Mouse (Mus musculus) ES-E14 (cell line): ENCODE measurements around the gene Smarca2. TPM values are rescaled to one million over a fixed set of nuclear protein-coding genes. Genes with fewer than 3 reads are reported as not detected.

Experiments
- DNase-seq: peaks from one replicate; pipeline ENCODE4 v3.0.0-alpha.2; 2013; ENCODE audit warnings: low read depth, low spot score
- H3K27ac ChIP-seq: 2 replicates; pipeline ENCODE4 v1.5.1; 2012; ENCODE audit warnings: low read depth, mild to moderate bottlenecking, low read length, moderate library complexity, mixed read lengths; ENCODE audit not compliant: poor library complexity, insufficient read depth, severe bottlenecking
- H3K36me3 ChIP-seq: 2 replicates; pipeline ENCODE4 v1.6.1; 2012; ENCODE audit warnings: mild to moderate bottlenecking, low read length, moderate library complexity, mixed read lengths; ENCODE audit not compliant: control insufficient read depth, poor library complexity, insufficient read depth, severe bottlenecking
- H3K4me1 ChIP-seq, 2 experiments: fragments of 150-350 bp in 1 of 2; sonication (generic) in 1 of 2; 2 replicates each; pipeline ENCODE4 v1.6.1; 2012; ENCODE audit warnings: low read length in 2 of 2, mild to moderate bottlenecking in 1 of 2, mixed read lengths in 1 of 2; ENCODE audit not compliant: control insufficient read depth in 2 of 2, insufficient read depth in 2 of 2, poor library complexity in 1 of 2
- H3K4me3 ChIP-seq, 2 experiments: fragments of 150-350 bp in 1 of 2; sonication (generic) in 1 of 2; 2 replicates each; pipeline ENCODE4 v1.5.1; 2012; ENCODE audit warnings: low read length in 2 of 2, low read depth in 1 of 2, mild to moderate bottlenecking in 1 of 2, mixed read lengths in 1 of 2; ENCODE audit not compliant: insufficient read depth in 1 of 2, poor library complexity in 1 of 2, severe bottlenecking in 1 of 2
- H3K9ac ChIP-seq: 2 replicates; pipeline ENCODE4 v1.6.1; 2012; ENCODE audit warnings: low read depth, mild to moderate bottlenecking, low read length, mixed read lengths; ENCODE audit not compliant: poor library complexity, insufficient read depth, severe bottlenecking
- H3K9me3 ChIP-seq: fragments of 150-350 bp; sonication (generic); 2 replicates; pipeline ENCODE4 v1.6.1; 2012; ENCODE audit warnings: low read depth, mild to moderate bottlenecking, low read length; ENCODE audit not compliant: control insufficient read depth, insufficient read depth
- CHD2 ChIP-seq: IDR thresholded peaks from 2 replicates; pipeline ENCODE4 v1.6.1; 2014; ENCODE audit warnings: mild to moderate bottlenecking, low read depth, low read length, inconsistent platforms
- HCFC1 ChIP-seq: IDR thresholded peaks from 2 replicates; pipeline ENCODE4 v1.6.1; 2012; ENCODE audit warnings: low read length, inconsistent platforms, borderline replicate concordance; ENCODE audit not compliant: insufficient read depth
- MAFK ChIP-seq: IDR thresholded peaks from 2 replicates; pipeline ENCODE4 v1.6.1; 2014; ENCODE audit warnings: mild to moderate bottlenecking, low read depth, low read length, inconsistent platforms; ENCODE audit not compliant: insufficient read depth
- ZC3H11A ChIP-seq: IDR thresholded peaks from 2 replicates; pipeline ENCODE4 v1.6.1; 2012; ENCODE audit warnings: low read depth, mild to moderate bottlenecking, inconsistent platforms, low read length, borderline replicate concordance
- ZNF384 ChIP-seq: IDR thresholded peaks from 2 replicates; pipeline ENCODE4 v1.6.1; 2012; ENCODE audit warnings: low read depth, low read length, inconsistent platforms
- in situ Hi-C, 2 experiments: fragments of 600-800 bp; cut with MboI; formaldehyde crosslinking; loops; one replicate each; pipeline ENCODE4 v1.15.1; 2025; ENCODE audit warnings: low sequenced_read_pairs in 2 of 2, inconsistent platforms in 1 of 2; ENCODE audit not compliant: unreplicated experiment in 2 of 2
- total RNA-seq: library from RNA; depleted of rRNA; stranded (reverse); fragments of 300-350 nt; gene quantifications from 2 replicates; pipeline ENCODE4 v1.2.3, GENCODE M21; 2012

Gene Smarca2
- total RNA-seq, 1 experiment = 3.7 TPM

DNA sequence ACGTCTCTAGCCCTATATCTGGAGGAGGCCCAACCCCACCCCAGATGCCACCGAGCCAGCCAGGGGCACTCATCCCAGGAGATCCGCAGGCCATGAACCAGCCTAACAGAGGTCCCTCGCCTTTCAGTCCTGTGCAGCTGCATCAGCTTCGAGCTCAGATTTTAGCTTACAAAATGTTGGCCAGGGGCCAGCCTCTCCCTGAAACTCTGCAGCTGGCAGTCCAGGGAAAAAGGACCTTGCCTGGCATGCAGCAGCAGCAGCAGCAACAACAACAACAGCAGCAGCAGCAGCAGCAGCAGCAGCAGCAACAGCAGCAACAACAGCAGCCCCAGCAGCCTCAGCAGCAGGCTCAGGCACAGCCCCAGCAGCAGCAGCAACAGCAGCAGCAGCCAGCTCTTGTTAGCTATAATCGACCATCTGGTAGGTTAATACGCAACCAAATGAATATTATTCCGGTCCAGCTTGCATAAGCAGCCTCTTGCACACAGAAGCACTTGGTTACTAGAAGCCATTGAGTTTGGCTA is 25.9 kb downstream of the Smarca2 start:
- H3K36me3 ChIP-seq = no peaks in the 10 kb centered on the region
- no peak for DNase-seq
- H3K27ac ChIP-seq = no peak overlapping the region
- in situ Hi-C loops = no loop called here
- H3K9me3 ChIP-seq = no peaks in the 10 kb centered on the region
- no peak overlapping the region for H3K9ac ChIP-seq
- TF ChIP-seq HCFC1 (no peak), ZNF384 (no peak), MAFK (no peak), ZC3H11A (no peak), CHD2 (no peak)
- H3K4me1 ChIP-seq = no peaks in the 10 kb centered on the region; a peak in 1 of 4 replicates
- H3K4me3 ChIP-seq = no peak overlapping the region

DNA sequence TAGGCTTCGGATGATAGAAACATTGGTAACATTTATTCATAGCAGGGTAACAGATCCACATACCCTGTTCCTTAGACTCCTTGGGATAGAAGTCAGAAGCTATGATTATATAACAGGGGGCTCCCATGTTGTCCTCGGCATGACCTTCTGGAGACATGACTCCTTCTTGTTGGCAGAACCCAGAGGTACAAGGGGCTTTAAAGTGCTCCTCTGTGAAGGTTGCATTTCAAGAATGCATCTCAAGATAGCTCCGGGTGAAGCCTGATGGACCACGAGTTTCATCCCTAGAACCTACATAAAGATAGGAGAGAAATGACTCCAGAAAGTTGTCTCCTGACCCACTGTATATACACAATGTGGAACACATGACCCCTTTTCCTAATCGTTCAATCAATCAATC is 27.4 kb downstream of the Smarca2 start:
- Histone ChIP-seq H3K36me3 (no peaks in the 10 kb centered on the region), H3K4me1 (no peaks in the 10 kb centered on the region; a peak in 1 of 4 replicates), H3K9me3 (no peaks in the 10 kb centered on the region), H3K4me3 (no peak overlapping the region), H3K27ac (no peak overlapping the region), H3K9ac (no peak overlapping the region)
- no peak for DNase-seq
- in situ Hi-C loops = no loop called here
- TF ChIP-seq CHD2 = no peak
- no peak for TF ChIP-seq ZNF384
- no peak for TF ChIP-seq HCFC1
- TF ChIP-seq MAFK = no peak
- no peak for TF ChIP-seq ZC3H11A

DNA sequence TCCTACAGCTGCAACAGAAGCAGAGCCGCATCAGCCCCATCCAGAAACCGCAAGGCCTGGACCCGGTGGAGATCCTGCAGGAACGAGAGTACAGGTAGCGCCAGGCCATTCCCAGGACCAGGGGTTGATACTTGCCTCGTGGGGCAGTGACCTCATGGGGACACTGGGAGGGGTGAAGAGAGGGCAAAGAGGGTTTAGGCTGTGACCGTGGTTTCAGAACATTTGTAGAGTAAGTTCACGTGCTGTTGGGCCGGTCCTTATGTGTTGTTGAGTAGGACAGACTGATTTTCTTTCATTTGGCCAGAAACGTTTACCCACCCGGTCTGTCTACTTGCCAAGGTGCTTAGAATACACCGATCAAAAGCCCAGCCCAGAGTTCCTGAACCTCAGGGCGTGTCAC is 35.7 kb downstream of the Smarca2 start:
- H3K9me3 ChIP-seq = no peaks in the 10 kb centered on the region
- H3K4me3 ChIP-seq = 0 out of 4 replicates have a peak overlapping the region, but pooled peaks of 1 of the 2 experiments have one; percentile 26
- in situ Hi-C loops = no loop called here
- H3K4me1 ChIP-seq = no peaks in the 10 kb centered on the region
- no peak overlapping the region for H3K27ac ChIP-seq
- no peaks in the 10 kb centered on the region for H3K36me3 ChIP-seq
- TF ChIP-seq ZC3H11A (no peak), MAFK (no peak), CHD2 (no peak), ZNF384 (no peak), HCFC1 (no peak)
- DNase-seq = no peak
- H3K9ac ChIP-seq = no peak overlapping the region

DNA sequence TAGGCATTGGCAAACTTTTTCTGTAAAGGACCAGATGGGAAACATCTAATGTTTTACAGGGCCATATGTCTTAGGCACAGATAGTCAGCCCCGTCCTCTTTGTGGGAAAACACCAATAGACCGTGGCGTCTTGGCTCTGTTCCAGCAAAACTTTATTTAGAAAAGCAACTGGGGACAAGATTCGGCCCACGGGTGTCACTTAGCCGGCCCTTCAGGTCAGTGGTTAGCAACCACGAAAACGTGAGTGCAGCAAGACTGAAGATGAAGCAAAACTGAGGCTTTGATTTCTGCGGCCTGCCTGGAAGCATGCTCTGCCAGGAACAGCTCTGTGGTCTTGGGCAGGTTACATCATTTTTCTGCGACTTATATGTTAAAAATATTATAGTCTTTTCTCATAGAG is 36.4 kb downstream of the Smarca2 start:
- H3K9me3 ChIP-seq = no peaks in the 10 kb centered on the region
- H3K4me3 ChIP-seq = no peak overlapping the region
- in situ Hi-C loops = no loop called here

DNA sequence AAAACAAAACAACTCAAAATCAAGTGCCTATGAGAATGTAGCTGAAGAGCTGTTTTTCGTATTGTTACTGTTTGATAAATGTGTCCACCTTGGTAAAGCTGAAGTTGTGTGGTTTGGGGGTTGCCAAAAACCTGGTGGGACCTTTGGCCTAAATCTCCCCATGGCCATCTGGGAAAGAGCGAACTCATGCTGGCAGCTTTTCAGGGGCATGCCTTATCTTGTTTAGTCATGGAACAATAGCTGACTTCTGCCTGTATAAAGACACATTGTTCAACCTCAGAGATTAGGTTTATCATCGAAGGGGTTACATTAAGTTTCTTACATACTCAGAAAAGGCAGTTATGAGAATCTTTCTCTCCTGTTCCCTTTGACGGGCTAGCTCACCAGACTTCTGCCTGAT is 38.2 kb downstream of the Smarca2 start:
- H3K4me1 ChIP-seq = no peaks in the 10 kb centered on the region
- no peak overlapping the region for H3K9ac ChIP-seq
- no peaks in the 10 kb centered on the region for H3K9me3 ChIP-seq
- in situ Hi-C loops = no loop called here
- H3K27ac ChIP-seq = no peak overlapping the region
- no peaks in the 10 kb centered on the region for H3K36me3 ChIP-seq
- H3K4me3 ChIP-seq = no peak overlapping the region
- TF ChIP-seq CHD2 (no peak), HCFC1 (no peak), MAFK (no peak)
- no peak for DNase-seq

More for the DNA sequence above, 36.4 kb downstream of the Smarca2 start:
- TF ChIP-seq HCFC1 = no peak
- no peak for TF ChIP-seq MAFK
- no peak for TF ChIP-seq ZNF384
- no peak for TF ChIP-seq CHD2
- no peak for TF ChIP-seq ZC3H11A
- Histone ChIP-seq H3K4me1 (no peaks in the 10 kb centered on the region), H3K27ac (no peak overlapping the region), H3K36me3 (no peaks in the 10 kb centered on the region), H3K9ac (no peak overlapping the region)
- no peak for DNase-seq
